12 mouse cellular contexts compared by ENCODE assay signal in genomic region chr5:149767116-149767515, GRCm38 (mm10).
"Had no signal": no experiment of that assay in that cellular context is flagged by ENCODE, and none has a peak within 500 bp of the region (broad histone marks: within the 10 kb centered on the region; RNA-seq: fewer than 3 reads in every experiment).

No protein-coding gene starts in this region.

- H3K27ac ChIP-seq: left cerebral cortex, adult 2 months; limb, embryonic 15.5 days; liver, embryonic 12.5 days; macrophage; midbrain, embryonic 13.5 days; stomach, embryonic 15.5 days had no signal

- H3K9me3 ChIP-seq: limb, embryonic 15.5 days; liver, embryonic 12.5 days; midbrain, embryonic 13.5 days; stomach, embryonic 15.5 days had no signal

- H3K4me3 ChIP-seq: left cerebral cortex, adult 2 months; limb, embryonic 15.5 days; liver, embryonic 12.5 days; midbrain, embryonic 13.5 days; stomach, embryonic 15.5 days had no signal

- H3K4me2 ChIP-seq: limb, embryonic 15.5 days; liver, embryonic 12.5 days; lung, embryonic 14.5 days; midbrain, embryonic 13.5 days; stomach, embryonic 15.5 days had no signal

- H3K9ac ChIP-seq: limb, embryonic 15.5 days; liver, embryonic 12.5 days; lung, embryonic 14.5 days; midbrain, embryonic 13.5 days; stomach, embryonic 15.5 days had no signal

- ATAC-seq: liver, embryonic 12.5 days; midbrain, embryonic 13.5 days had no signal

- H3K27me3 ChIP-seq: limb, embryonic 15.5 days; liver, embryonic 12.5 days; midbrain, embryonic 13.5 days; stomach, embryonic 15.5 days had no signal

- DNase-seq: kidney, adult 18-20 months; kidney, postnatal 25 days; lung, embryonic 14.5 days; lung, postnatal 14 days; right cerebral cortex, postnatal 14 days; thymus, postnatal 36 days had no signal

- H3K36me3 ChIP-seq: limb, embryonic 15.5 days; liver, embryonic 12.5 days; midbrain, embryonic 13.5 days; stomach, embryonic 15.5 days had no signal

- H3K4me1 ChIP-seq: liver, embryonic 12.5 days; midbrain, embryonic 13.5 days; stomach, embryonic 15.5 days had no signal
